Mouse (Mus musculus) intestine, embryonic 16.5 days (tissue): Measurements from ENCODE around the gene Adgrf1. TPM values are rescaled to one million over a fixed set of nuclear protein-coding genes. Genes with fewer than 3 reads are reported as not detected.

Experiments
- ATAC-seq: fragments of 200-750 bp; cut with Nextera tagmentation; 2 replicates; pipeline ENCODE4 v1.8.0; 2017; ENCODE audit warnings: moderate TSS enrichment, moderate library complexity
- H3K27ac ChIP-seq: fragments of 300-500 bp; sonication (generic); 2 replicates; pipeline ENCODE4 v1.5.1; 2014; ENCODE audit warnings: mild to moderate bottlenecking, low read length
- H3K27me3 ChIP-seq: fragments of 300-500 bp; sonication (generic); replicated peaks from 2 replicates; pipeline ENCODE4 v1.6.1; 2014; ENCODE audit warnings: low read length, control low read depth, mixed read lengths; ENCODE audit not compliant: control insufficient read depth, insufficient read depth
- H3K36me3 ChIP-seq: fragments of 300-500 bp; sonication (generic); 2 replicates; pipeline ENCODE4 v1.6.1; 2014; ENCODE audit warnings: low read length, control low read depth; ENCODE audit not compliant: control insufficient read depth, insufficient read depth
- H3K4me1 ChIP-seq: fragments of 300-500 bp; sonication (generic); 2 replicates; pipeline ENCODE4 v1.6.1; 2014; ENCODE audit warnings: low read length, control low read depth, mixed read lengths; ENCODE audit not compliant: control insufficient read depth, insufficient read depth
- H3K4me2 ChIP-seq: fragments of 300-500 bp; sonication (generic); 2 replicates; pipeline ENCODE4 v1.6.1; 2014; ENCODE audit warnings: low read depth, low read length, control low read depth
- H3K4me3 ChIP-seq: fragments of 300-500 bp; sonication (generic); 2 replicates; pipeline ENCODE4 v1.5.1; 2014; ENCODE audit warnings: mild to moderate bottlenecking, low read length
- H3K9ac ChIP-seq: fragments of 300-500 bp; sonication (generic); 2 replicates; pipeline ENCODE4 v1.6.1; 2014; ENCODE audit warnings: low read depth, low read length
- H3K9me3 ChIP-seq: fragments of 300-500 bp; sonication (generic); 2 replicates; pipeline ENCODE4 v1.6.1; 2016; ENCODE audit warnings: low read length, control low read depth; ENCODE audit not compliant: control insufficient read depth
- WGBS: fragments of 180-500 bp; shearing (Covaris S2); extraction: QIAGEN DNeasy Blood & Tissue Kit; methylation state at CpG from one replicate; pipeline ENCODE4 v1.1.7; 2014; 5-methylcytosine and 5-hydroxymethylcytosine counted together
- polyA plus RNA-seq: library from polyadenylated mRNA; unstranded; fragments of >200 nt; fragmentation: Nextera tagmentation; extraction: Ambion mirVana; gene quantifications from 2 replicates; pipeline ENCODE4 v1.2.1, GENCODE M21; 2015

Adgrf1 gene
- polyA plus RNA-seq, 1 experiment from 2014 or later, result 0.12 TPM

DNA sequence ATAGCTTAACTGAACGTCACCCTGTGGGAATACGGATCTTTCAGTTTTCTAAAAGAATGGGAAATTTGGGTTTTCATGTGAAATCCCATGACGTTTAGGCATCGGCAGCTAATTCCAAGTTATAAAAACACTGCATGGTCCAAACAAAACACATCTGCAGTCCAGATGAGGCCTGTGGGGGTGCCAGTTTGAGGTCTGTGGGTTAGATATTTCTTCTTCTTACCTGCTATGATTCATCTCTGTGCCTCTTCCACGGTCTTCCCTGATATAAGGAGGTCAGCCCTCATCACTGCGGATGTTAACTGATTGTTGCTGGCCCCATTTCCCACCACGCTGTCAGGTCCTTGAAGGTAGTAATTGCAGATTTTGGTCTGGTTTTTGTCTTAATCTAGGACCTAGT lies 5.4 kb upstream of the Adgrf1 start:
- Histone ChIP-seq H3K36me3 (no peaks in the 10 kb centered on the region), H3K27me3 (no peaks in the 10 kb centered on the region), H3K9me3 (no peaks in the 10 kb centered on the region), H3K9ac (0 out of 2 replicates have a peak overlapping the region, but pooled peaks have one; percentile 2), H3K4me2 (no peak overlapping the region), H3K4me1 (0 out of 2 replicates have a peak, but pooled peaks cover 3% of the 10 kb centered on the region), H3K4me3 (no peak overlapping the region), H3K27ac (no peak overlapping the region)
- no peak for ATAC-seq
- 73% methylated on average over 7 of the region's 7 CpGs for WGBS

DNA sequence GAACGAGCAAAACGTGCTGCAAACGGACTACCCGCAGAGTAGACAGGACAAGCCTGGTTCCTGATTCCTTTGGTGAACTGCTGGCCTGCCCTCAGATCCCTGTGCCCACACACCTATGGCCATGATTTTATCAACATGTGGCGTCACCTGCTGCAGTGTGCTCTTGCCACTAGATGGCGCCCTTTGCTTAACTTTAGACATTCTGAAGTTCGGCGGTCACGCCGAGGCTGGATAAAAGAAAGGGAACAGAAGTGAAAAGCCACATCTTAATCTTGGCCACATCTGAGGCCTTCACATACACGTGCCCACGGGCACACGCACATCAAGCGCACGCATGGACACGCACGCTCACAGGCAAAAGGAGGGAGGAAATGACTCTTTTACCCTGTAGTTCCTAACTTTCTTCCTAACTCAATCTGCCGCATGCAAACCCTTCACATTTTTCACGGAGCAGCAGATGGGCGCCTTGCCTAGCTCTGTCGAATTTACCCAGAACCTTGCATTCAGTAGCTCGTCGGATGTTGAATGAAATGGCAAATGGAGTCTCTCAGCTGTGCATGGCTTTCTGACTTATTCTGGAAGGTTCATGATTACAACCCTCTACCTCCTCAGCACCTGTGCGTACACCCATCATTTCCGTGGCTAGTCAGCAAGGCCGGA lies 4.8 kb upstream of the Adgrf1 start:
- WGBS, result 23% methylated on average over 26 of the region's 26 CpGs
- H3K4me2 ChIP-seq, result no peak overlapping the region

DNA sequence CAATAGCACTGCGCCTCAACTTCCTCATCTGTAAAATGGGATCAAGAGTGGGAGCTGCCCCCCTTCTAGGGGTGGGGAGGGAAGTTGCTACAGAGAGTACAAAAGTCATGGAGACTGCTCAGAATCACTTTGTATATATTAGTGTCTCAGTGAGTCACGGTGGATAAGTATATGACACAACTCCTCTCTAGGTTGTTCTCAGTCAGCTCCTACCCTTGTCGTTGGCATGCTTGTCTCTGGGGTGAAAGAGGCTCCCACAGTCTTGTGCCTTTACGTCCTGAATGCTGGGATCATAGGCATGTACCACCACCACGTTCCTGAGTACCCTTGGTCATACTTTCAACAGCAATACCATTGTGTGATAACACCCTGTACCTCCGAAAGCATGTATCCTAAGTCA lies 4.2 kb upstream of the Adgrf1 start:
- no peak overlapping the region for H3K9ac ChIP-seq
- ATAC-seq, result no peak
- no peaks in the 10 kb centered on the region for H3K27me3 ChIP-seq
- H3K36me3 ChIP-seq, result no peaks in the 10 kb centered on the region
- WGBS, result 95% methylated on average over 6 of the region's 6 CpGs
- H3K27ac ChIP-seq, result no peak overlapping the region
- no peak overlapping the region for H3K4me2 ChIP-seq
- 0 out of 2 replicates have a peak, but pooled peaks cover 3% of the 10 kb centered on the region for H3K4me1 ChIP-seq
- no peaks in the 10 kb centered on the region for H3K9me3 ChIP-seq
- H3K4me3 ChIP-seq, result no peak overlapping the region

More for the DNA sequence above, 4.8 kb upstream of the Adgrf1 start:
- Histone ChIP-seq H3K9me3 (no peaks in the 10 kb centered on the region), H3K27me3 (no peaks in the 10 kb centered on the region), H3K4me3 (no peak overlapping the region), H3K27ac (no peak overlapping the region), H3K36me3 (no peaks in the 10 kb centered on the region), H3K9ac (0 out of 2 replicates have a peak overlapping the region, but pooled peaks have one; percentile 53), H3K4me1 (0 out of 2 replicates have a peak, but pooled peaks cover 3% of the 10 kb centered on the region)
- ATAC-seq, result peak; percentile 76

DNA sequence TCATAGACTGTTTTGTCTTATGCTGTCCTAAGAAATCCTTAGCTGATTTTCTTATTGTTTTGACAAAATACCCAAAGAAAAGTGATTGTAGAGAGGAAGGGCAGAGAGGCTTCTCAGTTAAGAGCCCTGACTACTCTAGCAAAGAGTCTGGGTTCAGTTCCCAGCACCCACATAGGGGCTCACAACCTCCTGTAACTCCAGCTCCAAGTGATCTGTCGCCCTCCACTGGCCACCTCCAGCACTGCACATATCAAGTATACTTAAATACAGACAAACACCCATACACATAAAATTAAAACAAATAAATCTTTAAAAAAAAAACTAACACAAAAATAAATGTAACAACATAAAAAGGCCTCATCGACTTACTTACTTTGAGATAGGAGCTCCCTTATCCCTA lies 3.5 kb upstream of the Adgrf1 start:
- H3K27me3 ChIP-seq, result no peaks in the 10 kb centered on the region
- H3K4me2 ChIP-seq, result no peak overlapping the region
- no peaks in the 10 kb centered on the region for H3K9me3 ChIP-seq
- WGBS, result 85% methylated on average over 2 of the region's 2 CpGs
- H3K27ac ChIP-seq, result no peak overlapping the region
- 0 out of 2 replicates have a peak, but pooled peaks cover 3% of the 10 kb centered on the region for H3K4me1 ChIP-seq
- H3K36me3 ChIP-seq, result no peaks in the 10 kb centered on the region
- no peak for ATAC-seq
- H3K9ac ChIP-seq, result no peak overlapping the region
- no peak overlapping the region for H3K4me3 ChIP-seq

DNA sequence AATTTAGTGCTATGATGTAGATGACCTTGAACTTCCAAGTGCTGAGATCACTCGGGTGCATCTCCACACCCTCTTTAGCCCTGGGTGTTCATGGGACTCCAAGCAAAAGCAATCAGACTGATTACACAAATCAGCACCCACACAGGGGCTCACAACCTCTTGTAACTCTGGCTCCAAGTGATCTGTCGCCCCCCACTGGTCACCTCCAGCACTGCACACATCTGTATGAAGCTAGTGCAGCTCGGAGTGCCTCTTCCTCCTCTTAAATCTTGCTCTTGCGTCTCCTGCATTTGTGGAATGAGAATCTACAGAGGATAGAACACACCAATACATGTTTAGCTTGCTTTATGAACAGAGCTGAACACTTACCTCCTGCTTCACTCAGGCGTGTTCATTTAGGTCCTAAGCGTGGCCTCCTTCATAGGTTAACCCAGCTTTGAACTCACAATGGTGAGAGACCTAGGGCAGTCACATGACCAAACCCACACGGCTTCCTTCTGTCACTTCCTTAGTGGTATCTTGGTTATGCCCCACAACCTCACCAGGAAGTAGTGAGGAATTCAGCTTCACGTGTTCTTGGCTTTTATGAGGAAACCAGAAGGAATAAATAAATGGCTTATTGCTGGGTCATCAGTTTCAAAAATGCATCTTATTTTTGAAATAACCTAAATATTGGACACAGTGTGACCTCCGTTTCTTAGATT lies 2.9 kb upstream of the Adgrf1 start:
- no peaks in the 10 kb centered on the region for H3K27me3 ChIP-seq
- no peaks in the 10 kb centered on the region for H3K36me3 ChIP-seq
- no peak for ATAC-seq
- WGBS, result 87% methylated on average over 9 of the region's 9 CpGs
- H3K4me3 ChIP-seq, result no peak overlapping the region
- H3K4me2 ChIP-seq, result no peak overlapping the region
- H3K9me3 ChIP-seq, result no peaks in the 10 kb centered on the region
- no peak overlapping the region for H3K9ac ChIP-seq
- H3K27ac ChIP-seq, result no peak overlapping the region
- 0 out of 2 replicates have a peak, but pooled peaks cover 3% of the 10 kb centered on the region for H3K4me1 ChIP-seq

DNA sequence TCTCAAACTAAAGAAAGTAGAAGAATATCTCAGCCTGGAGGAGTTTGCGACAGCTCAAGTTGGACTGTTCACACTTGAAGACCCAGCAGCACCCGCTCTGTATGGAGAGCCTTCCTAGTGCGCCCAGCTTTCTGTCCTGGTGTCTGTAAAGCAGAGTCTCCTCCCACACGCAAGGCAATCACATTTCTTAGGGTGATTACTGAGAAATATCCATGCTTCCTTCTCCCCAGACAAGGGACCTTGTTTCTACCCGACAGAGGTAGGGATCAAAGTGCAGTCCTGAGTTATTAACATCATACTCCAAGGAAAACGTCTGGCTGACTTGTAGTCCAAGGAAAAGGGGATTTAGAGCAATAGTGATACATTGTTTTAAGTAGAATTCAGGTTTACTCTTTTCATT lies 6.1 kb downstream of the Adgrf1 start:
- WGBS, result 57% methylated on average over 6 of the region's 6 CpGs

DNA sequence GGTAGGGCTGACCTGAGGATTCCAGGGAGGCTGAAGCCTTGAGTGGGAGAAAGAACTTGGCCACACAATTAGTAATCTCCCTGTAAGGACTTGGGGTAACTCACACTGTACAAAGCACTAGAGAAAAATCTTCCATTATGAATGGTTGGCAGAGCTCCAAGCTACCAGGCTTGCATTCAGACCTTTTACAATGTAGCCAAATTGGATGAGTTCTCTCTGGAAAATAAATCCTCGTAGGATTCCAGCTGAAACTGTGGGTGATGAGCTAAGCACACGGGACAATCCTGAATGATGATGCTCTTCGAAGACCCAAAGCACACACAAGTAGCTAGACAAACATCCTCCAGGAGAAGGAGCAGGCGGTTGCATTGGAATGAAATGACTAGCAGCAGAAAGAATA lies 7.1 kb downstream of the Adgrf1 start:
- H3K9me3 ChIP-seq, result no peaks in the 10 kb centered on the region
- H3K36me3 ChIP-seq, result no peaks in the 10 kb centered on the region
- no peak overlapping the region for H3K4me2 ChIP-seq
- no peaks in the 10 kb centered on the region; the same call in 1 of the 2 replicates for H3K4me1 ChIP-seq
- no peak overlapping the region for H3K9ac ChIP-seq
- H3K27me3 ChIP-seq, result no peaks in the 10 kb centered on the region
- WGBS, result 41% methylated on average over 4 of the region's 4 CpGs
- no peak for ATAC-seq
- no peak overlapping the region for H3K27ac ChIP-seq
- no peak overlapping the region for H3K4me3 ChIP-seq

More for the DNA sequence above, 6.1 kb downstream of the Adgrf1 start:
- no peaks in the 10 kb centered on the region for H3K27me3 ChIP-seq
- peak overlapping the region; percentile 54 for H3K27ac ChIP-seq
- no peaks in the 10 kb centered on the region; the same call in 1 of the 2 replicates for H3K4me1 ChIP-seq
- peak; percentile 96 for ATAC-seq
- no peaks in the 10 kb centered on the region for H3K36me3 ChIP-seq
- H3K9ac ChIP-seq, result no peak overlapping the region
- no peak overlapping the region for H3K4me3 ChIP-seq
- no peaks in the 10 kb centered on the region for H3K9me3 ChIP-seq
- H3K4me2 ChIP-seq, result no peak overlapping the region

DNA sequence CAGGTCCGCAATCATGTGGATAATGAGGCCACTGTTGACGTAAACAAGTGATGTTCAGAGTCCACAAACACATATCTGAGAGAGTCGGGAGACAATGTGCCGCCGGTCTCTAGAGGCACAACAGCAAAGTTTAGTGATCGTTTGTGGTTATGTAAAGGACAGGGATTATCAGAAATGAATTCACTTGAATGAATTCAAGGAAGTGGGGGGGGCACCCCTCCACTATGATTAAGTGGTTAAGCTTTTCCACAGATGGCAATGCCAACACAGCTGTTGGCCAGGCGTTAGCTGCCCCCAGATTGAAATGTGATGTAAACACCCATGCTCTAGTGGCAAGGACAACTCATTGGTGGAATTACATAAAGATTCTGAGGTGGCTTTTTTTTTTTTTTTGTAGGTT lies 9.5 kb downstream of the Adgrf1 start:
- no peak overlapping the region for H3K9ac ChIP-seq
- H3K4me2 ChIP-seq, result no peak overlapping the region
- H3K27ac ChIP-seq, result no peak overlapping the region
- H3K9me3 ChIP-seq, result no peaks in the 10 kb centered on the region
- no peaks in the 10 kb centered on the region for H3K27me3 ChIP-seq
- 72% methylated on average over 7 of the region's 7 CpGs for WGBS
- no peak overlapping the region for H3K4me3 ChIP-seq
- no peaks in the 10 kb centered on the region for H3K36me3 ChIP-seq
- ATAC-seq, result no peak
- H3K4me1 ChIP-seq, result no peaks in the 10 kb centered on the region; the same call in 1 of the 2 replicates

DNA sequence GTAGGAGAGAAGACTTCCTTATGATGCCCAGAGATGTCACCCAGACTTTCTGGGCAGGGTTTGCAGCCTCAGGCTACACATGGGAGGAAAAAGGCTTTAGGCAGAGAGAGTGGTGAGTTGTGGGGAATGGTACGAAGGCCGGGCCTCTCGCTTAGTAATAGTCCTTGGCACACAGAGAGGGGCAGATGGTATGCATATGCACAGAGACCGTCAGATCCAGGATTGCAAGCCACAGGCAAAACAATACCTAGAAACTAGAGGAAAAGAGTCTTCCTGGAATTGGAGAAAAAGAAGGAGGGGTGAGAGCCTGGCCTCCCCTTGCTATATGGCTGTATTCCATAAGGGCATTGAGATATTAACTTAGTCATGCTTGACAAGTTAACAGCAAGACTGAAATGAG lies 12.2 kb downstream of the Adgrf1 start:
- WGBS, result 91% methylated on average over 4 of the region's 4 CpGs
- H3K4me1 ChIP-seq, result no peaks in the 10 kb centered on the region
- H3K9ac ChIP-seq, result no peak overlapping the region
- no peak overlapping the region for H3K4me2 ChIP-seq
- ATAC-seq, result no peak
- no peaks in the 10 kb centered on the region for H3K27me3 ChIP-seq
- H3K27ac ChIP-seq, result no peak overlapping the region
- no peaks in the 10 kb centered on the region for H3K36me3 ChIP-seq
- no peaks in the 10 kb centered on the region for H3K9me3 ChIP-seq
- H3K4me3 ChIP-seq, result no peak overlapping the region
